Mouse (Mus musculus) CH12.LX (cell line): ENCODE data around the gene Rpn2. TPM values are rescaled to one million over a fixed set of nuclear protein-coding genes. Genes with fewer than 3 reads are reported as not detected.

Experiments used
- DNase-seq: peaks from one replicate; pipeline ENCODE4 v3.0.0-alpha.2; 2013; ENCODE audit errors: extremely low read depth
- H3K27ac ChIP-seq: 2 replicates; pipeline ENCODE4 v1.5.1; 2012; ENCODE audit warnings: low read depth, mild to moderate bottlenecking, control low read depth, moderate library complexity; ENCODE audit not compliant: insufficient read depth
- H3K27me3 ChIP-seq: replicated peaks from 2 replicates; pipeline ENCODE3; 2012; ENCODE audit warnings: inconsistent platforms
- H3K36me3 ChIP-seq, 2 experiments: replicated peaks in 1 of 2; 2 replicates each; pipeline versions ENCODE3 to v1.6.1; 2012; ENCODE audit warnings: inconsistent platforms in 1 of 2, low read length in 1 of 2, mild to moderate bottlenecking in 1 of 2, mixed read lengths in 1 of 2, moderate library complexity in 1 of 2; ENCODE audit not compliant: control insufficient read depth in 1 of 2, insufficient read depth in 1 of 2
- H3K4me1 ChIP-seq, 2 experiments: 2 replicates each; pipeline ENCODE4 v1.6.1; 2012; ENCODE audit warnings: inconsistent platforms in 1 of 2, moderate library complexity in 1 of 2; ENCODE audit not compliant: insufficient read depth in 2 of 2, control insufficient read depth in 1 of 2
- H3K4me2 ChIP-seq: 2 replicates; pipeline ENCODE4 v1.6.1; 2012; ENCODE audit warnings: low read depth, mild to moderate bottlenecking, control low read depth; ENCODE audit not compliant: poor library complexity, insufficient read depth, severe bottlenecking
- H3K4me3 ChIP-seq, 3 experiments: fragments of 150-350 bp in 1 of 3; sonication (generic) in 1 of 3; replicated peaks in 1 of 3; 2 replicates each; pipeline versions ENCODE3 to v1.5.1; 2011 to 2012; ENCODE audit warnings: low read depth in 2 of 3, low read length in 2 of 3, mild to moderate bottlenecking in 2 of 3, moderate library complexity in 2 of 3, control low read depth in 1 of 3, improper control_type of control experiment in 1 of 3, inconsistent platforms in 1 of 3, mixed read lengths in 1 of 3; ENCODE audit not compliant: poor library complexity in 1 of 3
- H3K79me2 ChIP-seq: replicated peaks from 2 replicates; pipeline ENCODE4 v1.6.1; 2012; ENCODE audit warnings: mild to moderate bottlenecking, moderate library complexity; ENCODE audit not compliant: control insufficient read depth, poor library complexity, insufficient read depth, severe bottlenecking; ENCODE audit errors: extremely low read depth
- H3K9ac ChIP-seq: 2 replicates; pipeline ENCODE4 v1.6.1; 2012; ENCODE audit warnings: low read depth, mild to moderate bottlenecking, control low read depth, moderate library complexity; ENCODE audit not compliant: insufficient read depth
- H3K9me3 ChIP-seq: replicated peaks from 2 replicates; pipeline ENCODE3; 2012; ENCODE audit warnings: low read length, inconsistent platforms, mixed read lengths
- BHLHE40 ChIP-seq: IDR thresholded peaks from 2 replicates; pipeline ENCODE4 v1.6.1; 2011; ENCODE audit warnings: mild to moderate bottlenecking, low read depth, low read length, improper control_type of control experiment
- CHD1 ChIP-seq: IDR thresholded peaks from 2 replicates; pipeline ENCODE4 v1.6.1; 2012; ENCODE audit warnings: low read depth, low read length, improper control_type of control experiment, inconsistent platforms
- CHD2 ChIP-seq: IDR thresholded peaks from 2 replicates; pipeline ENCODE4 v1.6.1; 2011; ENCODE audit warnings: low read length, improper control_type of control experiment
- CTCF ChIP-seq, 2 experiments: IDR thresholded peaks in 1 of 2; conservative IDR thresholded peaks in 1 of 2; 2 replicates each; pipeline ENCODE4 v1.5.1; 2011 to 2012; ENCODE audit warnings: low read depth in 2 of 2, low read length in 2 of 2, improper control_type of control experiment in 1 of 2, inconsistent platforms in 1 of 2, mild to moderate bottlenecking in 1 of 2, moderate library complexity in 1 of 2
- E2F4 ChIP-seq: IDR thresholded peaks from 2 replicates; pipeline ENCODE4 v1.6.1; 2011; ENCODE audit warnings: low read depth, low read length, improper control_type of control experiment; ENCODE audit not compliant: insufficient replicate concordance
- ELF1 ChIP-seq: IDR thresholded peaks from 2 replicates; pipeline ENCODE4 v1.6.1; 2014; ENCODE audit warnings: low read depth, mild to moderate bottlenecking, inconsistent platforms, low read length, improper control_type of control experiment
- EP300 ChIP-seq: IDR thresholded peaks from 2 replicates; pipeline ENCODE4 v1.6.1; 2011; ENCODE audit warnings: low read length, improper control_type of control experiment
- ETS1 ChIP-seq: conservative IDR thresholded peaks from 2 replicates; pipeline ENCODE4 v1.6.1; 2012; ENCODE audit warnings: low read depth, mild to moderate bottlenecking, inconsistent platforms, low read length, improper control_type of control experiment, moderate library complexity
- GABPA ChIP-seq: IDR thresholded peaks from 2 replicates; pipeline ENCODE4 v1.6.1; 2012; ENCODE audit warnings: low read depth, low read length, improper control_type of control experiment, inconsistent platforms; ENCODE audit not compliant: insufficient replicate concordance
- HCFC1 ChIP-seq: IDR thresholded peaks from 2 replicates; pipeline ENCODE4 v1.6.1; 2012; ENCODE audit warnings: low read depth, mild to moderate bottlenecking, inconsistent platforms, low read length, improper control_type of control experiment
- IRF4 ChIP-seq: IDR thresholded peaks from 2 replicates; pipeline ENCODE4 v1.6.1; 2014; ENCODE audit warnings: low read depth, mild to moderate bottlenecking, inconsistent platforms, low read length, improper control_type of control experiment
- JUN ChIP-seq: IDR thresholded peaks from 2 replicates; pipeline ENCODE4 v1.6.1; 2011; ENCODE audit warnings: low read depth, mild to moderate bottlenecking, low read length, improper control_type of control experiment, moderate library complexity; ENCODE audit not compliant: insufficient read depth
- JUND ChIP-seq: conservative IDR thresholded peaks from 2 replicates; pipeline ENCODE4 v1.6.1; 2011; ENCODE audit warnings: low read depth, low read length, improper control_type of control experiment
- KAT2A ChIP-seq: IDR thresholded peaks from 2 replicates; pipeline ENCODE4 v1.6.1; 2012; ENCODE audit warnings: low read length, improper control_type of control experiment, inconsistent platforms; ENCODE audit not compliant: insufficient replicate concordance
- MAFK ChIP-seq: IDR thresholded peaks from 2 replicates; pipeline ENCODE4 v1.6.1; 2011; ENCODE audit warnings: low read length, improper control_type of control experiment; ENCODE audit not compliant: insufficient replicate concordance
- MAX ChIP-seq: IDR thresholded peaks from 2 replicates; pipeline ENCODE4 v1.6.1; 2011; ENCODE audit warnings: low read length, improper control_type of control experiment
- MAZ ChIP-seq: IDR thresholded peaks from 2 replicates; pipeline ENCODE4 v1.6.1; 2012; ENCODE audit warnings: low read depth, mild to moderate bottlenecking, inconsistent platforms, low read length, improper control_type of control experiment, moderate library complexity
- MEF2A ChIP-seq: IDR thresholded peaks from 2 replicates; pipeline ENCODE4 v1.6.1; 2014; ENCODE audit warnings: low read depth, mild to moderate bottlenecking, inconsistent platforms, low read length, improper control_type of control experiment, borderline replicate concordance
- MXI1 ChIP-seq: IDR thresholded peaks from 2 replicates; pipeline ENCODE4 v1.6.1; 2011; ENCODE audit warnings: mild to moderate bottlenecking, low read depth, low read length, improper control_type of control experiment
- MYC ChIP-seq: IDR thresholded peaks from 2 replicates; pipeline ENCODE4 v1.6.1; 2011; ENCODE audit warnings: low read depth, mild to moderate bottlenecking, improper control_type of control experiment, low read length
- NELFE ChIP-seq: IDR thresholded peaks from 2 replicates; pipeline ENCODE4 v1.6.1; 2011; ENCODE audit warnings: low read depth, low read length, improper control_type of control experiment
- NRF1 ChIP-seq: IDR thresholded peaks from 2 replicates; pipeline ENCODE4 v1.6.1; 2014; ENCODE audit warnings: low read depth, mild to moderate bottlenecking, inconsistent platforms, low read length, improper control_type of control experiment, moderate library complexity
- PAX5 ChIP-seq: IDR thresholded peaks from 2 replicates; pipeline ENCODE4 v1.6.1; 2012; ENCODE audit warnings: low read length, inconsistent platforms, mixed read lengths
- POLR2A ChIP-seq: IDR thresholded peaks from 2 replicates; pipeline ENCODE4 v1.6.1; 2011; ENCODE audit warnings: low read depth, mild to moderate bottlenecking, improper control_type of control experiment, low read length
- POLR2AphosphoS2 ChIP-seq: IDR thresholded peaks from 2 replicates; pipeline ENCODE4 v1.6.1; 2011; ENCODE audit warnings: low read depth, low read length, improper control_type of control experiment
- RAD21 ChIP-seq: IDR thresholded peaks from 2 replicates; pipeline ENCODE4 v1.6.1; 2011; ENCODE audit warnings: low read depth, mild to moderate bottlenecking, low read length, improper control_type of control experiment, moderate library complexity
- RCOR1 ChIP-seq: conservative IDR thresholded peaks from 2 replicates; pipeline ENCODE4 v1.6.1; 2012; ENCODE audit warnings: low read depth, mild to moderate bottlenecking, inconsistent platforms, low read length, improper control_type of control experiment
- SIN3A ChIP-seq: IDR thresholded peaks from 2 replicates; pipeline ENCODE4 v1.6.1; 2012; ENCODE audit warnings: low read length, improper control_type of control experiment, inconsistent platforms
- SMC3 ChIP-seq: IDR thresholded peaks from 2 replicates; pipeline ENCODE4 v1.6.1; 2011; ENCODE audit warnings: low read depth, low read length, improper control_type of control experiment
- TBP ChIP-seq: conservative IDR thresholded peaks from 2 replicates; pipeline ENCODE4 v1.6.1; 2011; ENCODE audit warnings: low read depth, low read length, improper control_type of control experiment
- TCF12 ChIP-seq: IDR thresholded peaks from 2 replicates; pipeline ENCODE4 v1.6.1; 2014; ENCODE audit warnings: low read depth, mild to moderate bottlenecking, inconsistent platforms, low read length, improper control_type of control experiment
- UBTF ChIP-seq: IDR thresholded peaks from 2 replicates; pipeline ENCODE4 v1.6.1; 2012; ENCODE audit warnings: low read depth, mild to moderate bottlenecking, inconsistent platforms, low read length, improper control_type of control experiment, moderate library complexity
- USF1 ChIP-seq: IDR thresholded peaks from 2 replicates; pipeline ENCODE4 v1.6.1; 2014; ENCODE audit warnings: low read depth, mild to moderate bottlenecking, inconsistent platforms, low read length, improper control_type of control experiment
- USF2 ChIP-seq: conservative IDR thresholded peaks from 2 replicates; pipeline ENCODE4 v1.6.1; 2011; ENCODE audit warnings: low read depth, low read length, improper control_type of control experiment
- ZC3H11A ChIP-seq: IDR thresholded peaks from 2 replicates; pipeline ENCODE4 v1.6.1; 2012; ENCODE audit warnings: low read depth, mild to moderate bottlenecking, inconsistent platforms, low read length, improper control_type of control experiment
- ZKSCAN1 ChIP-seq: IDR thresholded peaks from 2 replicates; pipeline ENCODE4 v1.6.1; 2012; ENCODE audit warnings: low read depth, inconsistent platforms, low read length, improper control_type of control experiment, borderline replicate concordance
- ZMIZ1 ChIP-seq: IDR thresholded peaks from 2 replicates; pipeline ENCODE4 v1.6.1; 2012; ENCODE audit warnings: low read depth, mild to moderate bottlenecking, inconsistent platforms, low read length, improper control_type of control experiment
- ZNF384 ChIP-seq: IDR thresholded peaks from 2 replicates; pipeline ENCODE4 v1.6.1; 2012; ENCODE audit warnings: low read depth, low read length, improper control_type of control experiment, inconsistent platforms
- dilution Hi-C: fragments of 300-500 bp; cut with MboI; formaldehyde crosslinking; loops from 2 replicates; pipeline ENCODE4 v1.14.3; 2020; ENCODE audit warnings: low sequenced_read_pairs; ENCODE audit not compliant: extremely low pct_unique_long_range_greater_than_20kb, extremely low pct_ligation_motif_present
- in situ Hi-C: fragments of 300-500 bp; cut with MboI; formaldehyde crosslinking; loops from 3 replicates; pipeline ENCODE4 v1.14.3; 2019; ENCODE audit warnings: low sequenced_read_pairs, low pct_ligation_motif_present, low pct_unique_long_range_greater_than_20kb, mixed read lengths
- polyA plus RNA-seq: library from polyadenylated mRNA; unstranded; fragments of >175 nt; gene quantifications from 2 replicates; pipeline ENCODE4 v1.2.1, GENCODE M21; 2012; ENCODE audit warnings: low read depth; ENCODE audit not compliant: insufficient read length
- total RNA-seq, 2 experiments: library from RNA; depleted of rRNA; stranded (reverse); fragments of 300-350 nt in 1 of 2; fragments of >200 nt in 1 of 2; gene quantifications; 2 replicates each; pipeline ENCODE4 v1.2.3; 2012 to 2014

The Rpn2 gene
- total RNA-seq (2012; rRNA removed) (336 and 350 TPM in 2 replicates), total RNA-seq (2014; rRNA removed) (277 and 301 TPM in 2 replicates), polyA plus RNA-seq (255 and 296 TPM in 2 replicates)

DNA sequence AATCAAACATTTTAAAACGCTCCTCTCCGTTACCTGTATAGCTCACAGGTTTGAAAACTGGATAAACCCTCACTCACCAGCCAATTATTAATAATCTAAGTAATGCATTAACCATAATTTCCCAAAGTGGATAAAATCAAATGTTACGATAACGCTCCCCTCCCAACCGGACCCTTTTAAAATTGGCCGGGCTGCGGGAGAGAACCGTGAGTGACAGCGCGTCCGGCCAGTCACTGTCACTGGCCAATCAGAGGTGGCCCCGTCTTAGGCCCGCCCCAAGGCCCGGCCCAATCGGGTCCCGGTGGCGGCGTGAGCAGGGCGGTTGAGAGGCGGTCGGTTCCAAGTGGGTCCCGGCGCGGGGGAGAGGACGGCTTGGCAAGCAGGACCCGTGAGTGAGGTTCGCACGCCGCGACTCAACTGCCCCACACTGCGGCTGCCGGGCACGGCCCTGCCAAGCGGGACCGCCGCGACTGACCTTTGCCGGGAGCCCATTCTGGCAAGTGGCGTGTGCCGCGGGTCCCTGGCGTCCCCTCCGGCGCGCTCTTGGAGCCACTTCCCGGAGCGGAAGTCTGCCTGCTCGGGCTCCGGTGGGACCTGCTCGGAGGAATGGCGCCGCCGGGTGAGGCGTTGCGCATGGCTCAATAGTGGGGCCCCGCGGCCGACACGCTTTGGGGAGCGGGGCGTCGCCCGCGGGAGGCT, at the start of gene Rpn2:
Rpn2 (plus strand) TSS at position 301 of the 699 bp plus-strand sequence.
- Histone ChIP-seq H3K4me2 (peak within 1 kb of the TSS; percentile 98), H3K79me2 (peaks cover 42% of the 10 kb centered on the region), H3K4me3 (peak within 1 kb of the TSS; percentile 96 to 100 (median 100)), H3K9ac (peak within 1 kb of the TSS; percentile 90), H3K4me1 (peaks cover 11 to 25% of the 10 kb centered on the region in 2 experiments), H3K36me3 (peaks cover 17 to 30% of the 10 kb centered on the region in 2 experiments), H3K27me3 (no peaks in the 10 kb centered on the region), H3K9me3 (no peaks in the 10 kb centered on the region), H3K27ac (peak within 1 kb of the TSS; percentile 64; the same call in 1 of the 2 replicates)
- in situ Hi-C loops (no loop called here), dilution Hi-C loops (no loop called here)
- TF ChIP-seq USF2 (no peak), POLR2AphosphoS2 (peak; percentile 42; the same call in 1 of the 2 replicates), POLR2A (peak; percentile 71), ZC3H11A (no peak), ZNF384 (0 out of 2 replicates have a peak, but pooled peaks have one; percentile 3), UBTF (peak; percentile 82; the same call in 1 of the 2 replicates), E2F4 (peak; percentile 70; the same call in 1 of the 2 replicates), MEF2A (peak; percentile 55), KAT2A (0 out of 2 replicates have a peak, but pooled peaks have one; percentile 54), BHLHE40 (peak; percentile 48; the same call in 1 of the 2 replicates), CTCF (conservative IDR thresholded peaks at IDR 0.05 in 1 of 2, IDR thresholded peaks at IDR 0.05 in 1 of 2; ENCODE audit: low read depth in 2 of 2, low read length in 2 of 2) (no peak), SIN3A (peak; percentile 74), TCF12 (peak; percentile 77), MXI1 (peak; percentile 80), RAD21 (no peak), JUN (no peak), PAX5 (no peak), ZMIZ1 (peak; percentile 73), ETS1 (no peak), MYC (no peak), EP300 (no peak), MAFK (0 out of 2 replicates have a peak, but pooled peaks have one; percentile 10), GABPA (no peak), USF1 (no peak), TBP (peak; percentile 58; the same call in 1 of the 2 replicates), NRF1 (no peak; the same call in none of the 2 replicates), ELF1 (peak; percentile 80), JUND (no peak), MAZ (no peak), CHD1 (peak; percentile 98), NELFE (peak; percentile 89), SMC3 (peak; percentile 11; the same call in 1 of the 2 replicates), MAX (peak; percentile 79), IRF4 (peak; percentile 34; the same call in 1 of the 2 replicates), HCFC1 (peak; percentile 76), CHD2 (peak; percentile 88), ZKSCAN1 (no peak), RCOR1 (peak; percentile 48; the same call in 1 of the 2 replicates)
- DNase-seq = peak; percentile 92
